Mouse (Mus musculus): ENCODE results near the gene Pskh1.

DNA sequence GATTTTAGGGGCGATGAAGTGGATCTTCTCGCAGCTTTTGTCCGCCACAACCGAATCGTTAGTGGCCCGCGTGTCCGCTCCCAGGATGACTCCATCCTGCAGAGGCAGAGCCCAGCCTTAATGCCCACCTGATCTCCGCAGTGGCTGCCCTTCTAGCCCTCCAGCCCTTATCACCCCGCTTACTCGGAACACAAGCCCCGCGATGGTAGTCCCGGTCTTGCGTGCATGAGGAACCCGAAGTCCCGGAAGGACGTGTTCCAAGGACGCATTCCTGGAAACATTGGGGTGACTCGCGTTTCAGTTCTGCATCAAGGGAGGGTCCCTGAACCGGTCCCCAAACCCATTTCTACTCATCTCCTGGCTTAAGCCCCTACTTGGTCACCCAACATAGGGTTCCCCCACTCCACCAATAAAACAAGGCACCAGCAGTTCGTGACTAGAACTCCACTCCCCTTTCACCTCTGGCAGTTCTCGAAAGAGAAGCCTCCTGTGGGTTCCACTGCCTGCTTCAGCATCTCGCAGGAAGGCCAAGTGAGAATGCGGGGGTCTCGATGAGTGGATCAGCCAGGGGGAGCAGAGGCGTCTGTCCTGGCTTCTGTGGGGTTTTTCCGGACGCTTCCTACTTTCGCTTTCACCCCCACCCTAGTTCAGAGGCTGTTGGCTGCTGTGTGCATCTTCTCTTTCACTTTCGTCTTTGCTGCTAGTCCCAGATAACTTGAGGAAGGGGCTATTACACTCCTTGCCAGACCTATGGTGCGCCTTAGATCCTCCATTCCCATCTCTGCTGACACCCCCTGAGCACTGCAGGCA lies 37.5 kb downstream of the Pskh1 start:
- TF ChIP-seq E2F4 (IDR thresholded peaks at IDR 0.05; ENCODE audit: borderline replicate concordance, low read depth, low read length) (no peak), ZMIZ1 (IDR thresholded peaks at IDR 0.05; ENCODE audit: low read depth, low read length) (no peak; the same call in 1 of the 2 replicates), POLR2A (IDR thresholded peaks at IDR 0.05; ENCODE audit: control insufficient read depth in 1 of 2, insufficient read depth in 1 of 2, low read depth in 1 of 2, low read length in 2 of 2, poor library complexity in 1 of 2) (peak; percentile 6 to 21; a peak in 1 of 4 replicates), MYB (IDR thresholded peaks at IDR 0.05; ENCODE audit: low read depth, low read length) (no peak), MAX (IDR thresholded peaks at IDR 0.05; ENCODE audit: low read length) (no peak), TBP (IDR thresholded peaks at IDR 0.05; ENCODE audit: low read depth, low read length) (peak; percentile 67), GATA1 (IDR thresholded peaks at IDR 0.05; ENCODE audit: low read depth, low read length) (no peak), NELFE (IDR thresholded peaks at IDR 0.05; ENCODE audit: low read depth, low read length) (peak; percentile 45), TCF12 (IDR thresholded peaks at IDR 0.05; ENCODE audit: low read depth, low read length) (no peak)

Data from MEL (cell line).